Mouse (Mus musculus): Measurements from ENCODE around the gene Dmc1. TPM values are rescaled to one million over a fixed set of nuclear protein-coding genes. Genes with fewer than 3 reads are reported as not detected.
A peak's percentile ranks its signal among the peaks of the same experiment; 100 is the strongest.

The Dmc1 gene
- polyA plus RNA-seq, 1 experiment from 2014 or later: 0.49 TPM

- WGBS: 82% methylated on average over 5 of the region's 5 CpGs
Observed at GRCm38 (mm10) chr15:79552566-79552965, 52.3 kb downstream of the Dmc1 start.

GRCm38 (mm10) chr15:79548226-79548625 lies 56.7 kb downstream of the Dmc1 start:
- Histone ChIP-seq H3K4me2 (no peak overlapping the region), H3K36me3 (peaks cover 12% of the 10 kb centered on the region), H3K4me1 (replicated peaks) (peaks cover 28% of the 10 kb centered on the region), H3K27ac (replicated peaks) (no peak overlapping the region), H3K4me3 (no peak overlapping the region), H3K9ac (no peak overlapping the region), H3K9me3 (no peaks in the 10 kb centered on the region), H3K27me3 (0 out of 2 replicates have a peak, but pooled peaks cover 2% of the 10 kb centered on the region)
- WGBS: 95% methylated on average over 2 of the region's 2 CpGs
- no peak for ATAC-seq (ENCODE audit: low FRiP score, low read depth)

More at GRCm38 (mm10) chr15:79552566-79552965, 52.3 kb downstream of the Dmc1 start:
- Histone ChIP-seq H3K36me3 (no peaks in the 10 kb centered on the region), H3K9ac (no peak overlapping the region), H3K9me3 (no peaks in the 10 kb centered on the region), H3K27ac (replicated peaks) (no peak overlapping the region), H3K4me2 (no peak overlapping the region), H3K4me1 (replicated peaks) (no peaks in the 10 kb centered on the region), H3K4me3 (no peak overlapping the region), H3K27me3 (0 out of 2 replicates have a peak, but pooled peaks cover 2% of the 10 kb centered on the region)
- ATAC-seq (ENCODE audit: low FRiP score, low read depth): no peak

GRCm38 (mm10) chr15:79547289-79547820 lies 57.6 kb downstream of the Dmc1 start:
- 73% methylated on average over 17 of the region's 17 CpGs for WGBS
- peak overlapping the region; percentile 83 for H3K4me2 ChIP-seq
- no peak for ATAC-seq (ENCODE audit: low FRiP score, low read depth)
- peak overlapping the region; percentile 97 for H3K27ac ChIP-seq (replicated peaks)
- peaks cover 20% of the 10 kb centered on the region for H3K36me3 ChIP-seq
- peaks cover 29% of the 10 kb centered on the region for H3K4me1 ChIP-seq (replicated peaks)
- H3K4me3 ChIP-seq: peak overlapping the region; percentile 85
- no peaks in the 10 kb centered on the region for H3K9me3 ChIP-seq
- peak overlapping the region; percentile 51; the same call in 1 of the 2 replicates for H3K9ac ChIP-seq
- 0 out of 2 replicates have a peak, but pooled peaks cover 2% of the 10 kb centered on the region for H3K27me3 ChIP-seq

GRCm38 (mm10) chr15:79546410-79547288 lies 58.3 kb downstream of the Dmc1 start, which contains the start of gene Ddx17:
Gene Ddx17 (minus strand): TSS chr15:79546741.
- peak; percentile 99 for ATAC-seq (ENCODE audit: low FRiP score, low read depth)
- Histone ChIP-seq H3K4me1 (replicated peaks) (peaks cover 31% of the 10 kb centered on the region), H3K4me3 (peak within 1 kb of the TSS; percentile 85), H3K27ac (replicated peaks) (peak within 1 kb of the TSS; percentile 99), H3K36me3 (peaks cover 27% of the 10 kb centered on the region), H3K4me2 (peak within 1 kb of the TSS; percentile 83), H3K9me3 (no peaks in the 10 kb centered on the region), H3K9ac (peak within 1 kb of the TSS; percentile 95), H3K27me3 (0 out of 2 replicates have a peak, but pooled peaks cover 2% of the 10 kb centered on the region)
- 2% methylated on average over 81 of the region's 84 CpGs for WGBS

- Histone ChIP-seq H3K27ac (replicated peaks) (peak overlapping the region; percentile 99), H3K9ac (peak overlapping the region; percentile 95), H3K4me1 (replicated peaks) (peaks cover 33% of the 10 kb centered on the region), H3K9me3 (no peaks in the 10 kb centered on the region), H3K27me3 (0 out of 2 replicates have a peak, but pooled peaks cover 2% of the 10 kb centered on the region), H3K4me3 (peak overlapping the region; percentile 85), H3K36me3 (peaks cover 31% of the 10 kb centered on the region), H3K4me2 (peak overlapping the region; percentile 83)
- under 1% methylated on average over 49 of the region's 52 CpGs for WGBS
- ATAC-seq (ENCODE audit: low FRiP score, low read depth): peak; percentile 61
Observed at GRCm38 (mm10) chr15:79545921-79546399, 58.9 kb downstream of the Dmc1 start.

GRCm38 (mm10) chr15:79545496-79545895 lies 59.4 kb downstream of the Dmc1 start:
- Histone ChIP-seq H3K27me3 (0 out of 2 replicates have a peak, but pooled peaks cover 2% of the 10 kb centered on the region), H3K4me3 (peak overlapping the region; percentile 85), H3K4me1 (replicated peaks) (peaks cover 38% of the 10 kb centered on the region), H3K9me3 (no peaks in the 10 kb centered on the region), H3K27ac (replicated peaks) (peak overlapping the region; percentile 99), H3K36me3 (peaks cover 36% of the 10 kb centered on the region), H3K9ac (peak overlapping the region; percentile 95), H3K4me2 (peak overlapping the region; percentile 83)
- no peak for ATAC-seq (ENCODE audit: low FRiP score, low read depth)
- 4% methylated on average over 3 of the region's 3 CpGs for WGBS

- Histone ChIP-seq H3K9ac (no peak overlapping the region), H3K27ac (replicated peaks) (no peak overlapping the region), H3K36me3 (peaks cover 51% of the 10 kb centered on the region), H3K4me2 (peak overlapping the region; percentile 83), H3K9me3 (no peaks in the 10 kb centered on the region), H3K4me1 (replicated peaks) (peaks cover 40% of the 10 kb centered on the region), H3K27me3 (no peaks in the 10 kb centered on the region), H3K4me3 (peak overlapping the region; percentile 85)
- WGBS: 95% methylated on average over 3 of the region's 3 CpGs
- ATAC-seq (ENCODE audit: low FRiP score, low read depth): no peak
Observed at GRCm38 (mm10) chr15:79543968-79544367, 60.9 kb downstream of the Dmc1 start.

- Histone ChIP-seq H3K27me3 (no peaks in the 10 kb centered on the region), H3K4me2 (no peak overlapping the region), H3K27ac (replicated peaks) (no peak overlapping the region), H3K4me1 (replicated peaks) (no peaks in the 10 kb centered on the region), H3K36me3 (peaks cover 96% of the 10 kb centered on the region), H3K9me3 (no peaks in the 10 kb centered on the region), H3K4me3 (no peak overlapping the region), H3K9ac (no peak overlapping the region)
- no peak for ATAC-seq (ENCODE audit: low FRiP score, low read depth)
- WGBS: 89% methylated on average over 3 of the region's 3 CpGs
Observed at GRCm38 (mm10) chr15:79533796-79534195, 71.1 kb downstream of the Dmc1 start.

GRCm38 (mm10) chr15:79529935-79530334 lies 75.0 kb downstream of the Dmc1 start:
- no peaks in the 10 kb centered on the region for H3K27me3 ChIP-seq
- H3K36me3 ChIP-seq: peaks cover 88% of the 10 kb centered on the region
- no peak overlapping the region for H3K9ac ChIP-seq
- no peaks in the 10 kb centered on the region for H3K4me1 ChIP-seq (replicated peaks)
- no peak overlapping the region for H3K27ac ChIP-seq (replicated peaks)
- H3K9me3 ChIP-seq: no peaks in the 10 kb centered on the region
- H3K4me3 ChIP-seq: no peak overlapping the region
- H3K4me2 ChIP-seq: no peak overlapping the region
- 81% methylated on average over 7 of the region's 7 CpGs for WGBS
- no peak for ATAC-seq (ENCODE audit: low FRiP score, low read depth)

- 79% methylated on average over 5 of the region's 5 CpGs for whole genome bisulfite sequencing
- Histone ChIP-seq H3K36me3 (peaks cover 71% of the 10 kb centered on the region), H3K4me3 (no peak overlapping the region), H3K4me1 (replicated peaks) (no peaks in the 10 kb centered on the region), H3K27ac (replicated peaks) (no peak overlapping the region), H3K27me3 (no peaks in the 10 kb centered on the region), H3K4me2 (no peak overlapping the region), H3K9me3 (no peaks in the 10 kb centered on the region), H3K9ac (no peak overlapping the region)
- no peak for ATAC-seq (ENCODE audit: low FRiP score, low read depth)
Observed at GRCm38 (mm10) chr15:79527991-79528639, 76.8 kb downstream of the Dmc1 start.

- no peaks in the 10 kb centered on the region for H3K27me3 ChIP-seq
- H3K4me3 ChIP-seq: no peak overlapping the region
- 76% methylated on average over 4 of the region's 4 CpGs for WGBS
- no peaks in the 10 kb centered on the region for H3K9me3 ChIP-seq
- no peak overlapping the region for H3K27ac ChIP-seq (replicated peaks)
- ATAC-seq (ENCODE audit: low FRiP score, low read depth): no peak
- no peaks in the 10 kb centered on the region for H3K4me1 ChIP-seq (replicated peaks)
- H3K36me3 ChIP-seq: peaks cover 63% of the 10 kb centered on the region
- no peak overlapping the region for H3K9ac ChIP-seq
- H3K4me2 ChIP-seq: no peak overlapping the region
Observed at GRCm38 (mm10) chr15:79527192-79527591, 77.7 kb downstream of the Dmc1 start.

Measured in hindbrain, embryonic 15.5 days (tissue).